Mouse (Mus musculus) natural killer cell, adult 2 months (primary cell): ENCODE data around the gene Shisal2b.

Source experiments
- DNase-seq, 2 experiments: peaks; one replicate each; pipeline ENCODE4 v3.0.0; 2022; ENCODE audit warnings: low spot score in 2 of 2

Shisal2b gene

GRCm38 (mm10) chr13:104816635-104817571 is 46.8 kb downstream of the Shisal2b start, which contains the start of gene Cwc27:
Gene Cwc27, minus strand, starts transcription at chr13:104817142.
- DNase-seq = peak; percentile 83 to 86

DNA sequence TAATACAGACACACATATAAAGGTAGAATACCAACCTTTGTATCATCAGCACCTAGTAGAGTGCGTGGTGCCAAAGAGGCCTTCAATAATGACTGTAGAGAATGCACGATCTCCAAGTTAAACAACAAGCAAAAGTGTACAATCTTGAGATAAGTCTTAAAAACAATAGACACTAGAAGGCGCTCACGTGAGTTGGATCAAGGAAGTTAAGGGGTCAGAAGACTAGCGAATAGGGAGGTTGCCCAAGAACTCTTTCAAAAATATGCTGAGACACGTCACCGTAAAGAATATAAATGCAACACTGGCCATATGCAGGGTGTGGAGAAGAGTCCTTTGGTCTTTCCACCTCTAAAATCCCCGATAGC is 47.4 kb downstream of the Shisal2b start:
- DNase-seq = peak in 1 of 2 experiments; percentile 5

- no peak for DNase-seq
Observed at GRCm38 (mm10) chr13:104805681-104806080, 58.0 kb downstream of the Shisal2b start.

DNA sequence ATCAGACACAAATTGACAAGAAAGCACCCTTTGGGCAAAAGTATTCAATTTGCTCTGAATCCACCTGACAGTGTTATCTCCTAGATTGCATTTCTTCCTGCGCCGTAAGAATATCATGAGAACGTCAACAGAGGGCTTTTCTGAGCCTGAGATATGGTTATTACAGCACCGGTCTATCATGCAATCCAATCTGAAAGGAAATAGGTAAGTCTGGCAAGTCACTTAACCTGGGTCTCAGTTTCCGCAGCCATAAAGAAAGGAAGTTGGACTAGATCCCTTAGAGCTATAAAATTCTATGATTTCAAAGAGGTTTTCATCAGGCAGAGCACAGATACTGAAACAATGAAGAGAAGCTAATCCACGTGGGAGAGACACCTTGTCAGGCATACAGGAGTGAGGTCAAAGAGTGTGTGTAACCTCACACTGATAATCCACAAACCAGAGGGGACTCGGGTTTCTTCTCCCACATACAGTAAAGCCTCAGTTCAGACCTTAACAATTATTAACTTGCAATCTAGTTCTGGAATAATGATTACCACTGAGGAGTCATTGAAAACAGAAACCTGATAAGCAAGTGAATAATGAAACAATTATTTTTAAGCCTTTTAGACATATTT is 64.0 kb downstream of the Shisal2b start:
- no peak for DNase-seq

DNA sequence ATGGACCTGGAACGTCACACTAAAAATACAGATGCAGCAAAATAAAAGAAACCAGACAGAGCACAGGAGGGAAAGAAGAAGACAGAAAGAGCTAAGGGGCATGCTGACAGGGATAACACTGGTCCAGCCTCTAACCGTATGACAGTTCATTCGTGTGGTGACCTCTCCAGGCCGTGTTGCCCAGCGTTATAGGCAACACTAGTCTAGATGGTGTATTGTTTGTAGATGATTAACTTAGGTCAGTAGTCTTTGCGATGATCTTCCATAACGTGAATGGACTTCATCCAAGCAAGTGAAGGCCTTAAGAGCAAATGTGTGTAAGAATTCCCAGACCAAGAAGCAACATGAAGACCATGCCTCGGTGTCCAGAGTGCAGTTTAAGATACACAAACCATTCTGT is 64.6 kb downstream of the Shisal2b start:
- DNase-seq = no peak
